Mouse (Mus musculus) testis, adult 2 months (tissue): ENCODE measurements at regions not wholly inside any gene's neighbourhood (a gene's known extent, or its start where the extent isn't known, plus 50 kb on each side); places are given as distances from the start of the nearest gene placed in this dataset.
"Not testable (repeated sequence)": the region's sequence is repeated elsewhere in the genome, so short reads cannot be mapped to it uniquely, and the experiment has no call there.

Experiments
- H3K27ac ChIP-seq: fragments of 200-500 bp; 2 replicates; pipeline ENCODE4 v1.5.1; 2012; ENCODE audit warnings: low read depth, low read length; ENCODE audit not compliant: control insufficient read depth, insufficient read depth
- H3K27me3 ChIP-seq: fragments of 200-500 bp; 2 replicates; pipeline ENCODE4 v1.6.1; 2012; ENCODE audit warnings: mild to moderate bottlenecking, low read length, moderate library complexity; ENCODE audit not compliant: control insufficient read depth, insufficient read depth
- H3K36me3 ChIP-seq: fragments of 200-500 bp; 2 replicates; pipeline ENCODE4 v1.6.1; 2012; ENCODE audit warnings: mild to moderate bottlenecking, low read length; ENCODE audit not compliant: control insufficient read depth, insufficient read depth
- H3K4me1 ChIP-seq: fragments of 200-500 bp; 2 replicates; pipeline ENCODE4 v1.6.1; 2012; ENCODE audit warnings: low read length; ENCODE audit not compliant: control insufficient read depth, insufficient read depth
- H3K4me3 ChIP-seq: fragments of 200-500 bp; 2 replicates; pipeline ENCODE4 v1.5.1; 2012; ENCODE audit warnings: low read depth, mild to moderate bottlenecking, low read length, moderate library complexity, mixed read lengths; ENCODE audit not compliant: control insufficient read depth
- CTCF ChIP-seq: fragments of 200-500 bp; IDR thresholded peaks from 2 replicates; pipeline ENCODE4 v1.5.1; 2012; ENCODE audit warnings: low read depth, mild to moderate bottlenecking, inconsistent platforms, low read length, moderate library complexity; ENCODE audit not compliant: control insufficient read depth, insufficient read depth, insufficient replicate concordance
- POLR2A ChIP-seq: fragments of 200-500 bp; IDR thresholded peaks from 2 replicates; pipeline ENCODE4 v1.6.1; 2012; ENCODE audit warnings: low read depth, mild to moderate bottlenecking, inconsistent platforms, low read length, moderate library complexity; ENCODE audit not compliant: control insufficient read depth

GRCm38 (mm10) chr10:57047719-57048118, 438.5 kb upstream of the Hsf2 start:
- H3K27me3 ChIP-seq, result no peaks in the 10 kb centered on the region
- TF ChIP-seq CTCF (no peak), POLR2A (no peak)
- H3K36me3 ChIP-seq, result no peaks in the 10 kb centered on the region
- H3K4me3 ChIP-seq, result no peak overlapping the region
- H3K4me1 ChIP-seq, result no peaks in the 10 kb centered on the region
- no peak overlapping the region for H3K27ac ChIP-seq

- H3K4me1 ChIP-seq, H3K36me3 ChIP-seq, H3K4me3 ChIP-seq, H3K27ac ChIP-seq, H3K27me3 ChIP-seq: not testable (repeated sequence)
Measured at GRCm38 (mm10) chr10:57053375-57053774, 432.8 kb upstream of the Hsf2 start.

- H3K27ac ChIP-seq, result no peak overlapping the region
- H3K4me1 ChIP-seq, result no peaks in the 10 kb centered on the region
- H3K4me3 ChIP-seq, result no peak overlapping the region
- no peak for TF ChIP-seq POLR2A
- no peaks in the 10 kb centered on the region for H3K36me3 ChIP-seq
- H3K27me3 ChIP-seq, result no peaks in the 10 kb centered on the region
Measured at GRCm38 (mm10) chr10:57090131-57090530, 396.1 kb upstream of the Hsf2 start.

GRCm38 (mm10) chr10:57095920-57096319, 390.3 kb upstream of the Hsf2 start:
- Histone ChIP-seq H3K4me3 (no peak overlapping the region), H3K4me1 (no peaks in the 10 kb centered on the region), H3K36me3 (no peaks in the 10 kb centered on the region), H3K27ac (no peak overlapping the region), H3K27me3 (no peaks in the 10 kb centered on the region)
- TF ChIP-seq CTCF (no peak), POLR2A (no peak)

- Histone ChIP-seq H3K36me3 (no peaks in the 10 kb centered on the region), H3K27me3 (no peaks in the 10 kb centered on the region), H3K27ac (no peak overlapping the region), H3K4me3 (no peak overlapping the region), H3K4me1 (no peaks in the 10 kb centered on the region)
- TF ChIP-seq CTCF (no peak), POLR2A (no peak)
Measured at GRCm38 (mm10) chr10:57113359-57113758, 372.8 kb upstream of the Hsf2 start.

- H3K4me1 ChIP-seq, result no peaks in the 10 kb centered on the region
- H3K4me3 ChIP-seq, result no peak overlapping the region
- TF ChIP-seq POLR2A, result no peak
- no peak for TF ChIP-seq CTCF
- no peaks in the 10 kb centered on the region for H3K36me3 ChIP-seq
- H3K27ac ChIP-seq, result no peak overlapping the region
- H3K27me3 ChIP-seq, result no peaks in the 10 kb centered on the region
Measured at GRCm38 (mm10) chr10:57114696-57115271, 371.4 kb upstream of the Hsf2 start.

- no peaks in the 10 kb centered on the region for H3K36me3 ChIP-seq
- no peaks in the 10 kb centered on the region for H3K27me3 ChIP-seq
- H3K27ac ChIP-seq, result no peak overlapping the region
- no peaks in the 10 kb centered on the region for H3K4me1 ChIP-seq
- H3K4me3 ChIP-seq, result no peak overlapping the region
- no peak for TF ChIP-seq POLR2A
- no peak for TF ChIP-seq CTCF
Measured at GRCm38 (mm10) chr10:57121514-57121913, 364.7 kb upstream of the Hsf2 start.

- H3K27ac ChIP-seq, result no peak overlapping the region
- H3K4me1 ChIP-seq, result no peaks in the 10 kb centered on the region
- no peaks in the 10 kb centered on the region for H3K27me3 ChIP-seq
- H3K4me3 ChIP-seq, result no peak overlapping the region
- H3K36me3 ChIP-seq, result no peaks in the 10 kb centered on the region
- TF ChIP-seq POLR2A, result no peak
- no peak for TF ChIP-seq CTCF
Measured at GRCm38 (mm10) chr10:57127185-57127584, 359.0 kb upstream of the Hsf2 start.
